Comparison of ENCODE assay signal across 8 mouse cellular contexts in the genomic region with DNA sequence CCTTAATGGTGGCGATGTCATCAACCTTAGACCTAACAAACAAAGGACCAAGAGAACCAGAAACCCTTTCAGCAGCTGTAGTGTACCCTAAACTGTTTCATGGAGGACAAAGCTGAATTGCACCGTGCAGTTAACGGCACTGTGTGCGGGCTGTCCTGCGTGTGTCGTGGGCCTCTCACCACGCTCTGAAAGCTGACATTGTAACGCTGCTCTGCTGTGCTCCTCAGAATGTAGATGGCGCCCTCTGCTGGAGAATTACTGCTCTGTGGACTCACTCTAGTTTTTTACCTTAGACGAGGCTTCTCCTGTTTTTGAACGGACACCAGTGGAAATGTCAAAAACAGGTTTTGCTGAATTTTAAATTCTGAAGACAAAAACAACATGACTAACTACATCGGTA. TPM values are rescaled to one million over a fixed set of nuclear protein-coding genes. Genes with fewer than 3 reads are reported as not detected.
A peak's percentile ranks its signal among the peaks of the same experiment; 100 is the strongest.
DNase-seq lines count a peak whose midpoint lies in the region; ATAC-seq and TF ChIP-seq lines count a peak whose summit lies in the region.

No protein-coding gene starts in this region.

- TF ChIP-seq CTCF in testis, adult 2 months (IDR thresholded peaks at IDR 0.05; ENCODE audit: control insufficient read depth, insufficient read depth, insufficient replicate concordance, low read depth, low read length) = peak; percentile 67; the same call in 1 of the 2 replicates
- TF ChIP-seq CTCF in cortical plate, adult 2 months (IDR thresholded peaks at IDR 0.05; ENCODE audit: extremely low read depth, insufficient read depth, low read length) = peak; percentile 87

- no peaks in the 10 kb centered on the region for H3K27me3 ChIP-seq in testis, adult 2 months (ENCODE audit: control insufficient read depth, insufficient read depth, low read length)
- H3K27me3 ChIP-seq in kidney, embryonic 14.5 days (ENCODE audit: control insufficient read depth, insufficient read depth, low read length) = no peaks in the 10 kb centered on the region

- H3K27ac ChIP-seq in testis, adult 2 months (ENCODE audit: control insufficient read depth, insufficient read depth, low read depth, low read length) = no peak overlapping the region
- no peak overlapping the region for H3K27ac ChIP-seq in cortical plate, adult 2 months (ENCODE audit: insufficient read depth, low read length)
- no peak overlapping the region for H3K27ac ChIP-seq in kidney, embryonic 14.5 days (ENCODE audit: low read depth, low read length)

- no peak for TF ChIP-seq POLR2A in testis, adult 2 months (IDR thresholded peaks at IDR 0.05; ENCODE audit: control insufficient read depth, low read depth, low read length)
- no peak for TF ChIP-seq POLR2A in cortical plate, adult 2 months (IDR thresholded peaks at IDR 0.05; ENCODE audit: extremely low read depth, insufficient read depth, low read length)

- 35% methylated on average over 12 of the region's 12 CpGs for WGBS in kidney, embryonic 14.5 days

- no peak overlapping the region for H3K9ac ChIP-seq in kidney, embryonic 14.5 days (ENCODE audit: low read depth, low read length)

- no peaks in the 10 kb centered on the region for H3K9me3 ChIP-seq in kidney, embryonic 14.5 days (ENCODE audit: control insufficient read depth, low read length)

- H3K4me2 ChIP-seq in kidney, embryonic 14.5 days (replicated peaks; ENCODE audit: low read depth, low read length) = no peak overlapping the region

- H3K36me3 ChIP-seq in testis, adult 2 months (ENCODE audit: control insufficient read depth, insufficient read depth, low read length) = no peaks in the 10 kb centered on the region; the same call in none of the 2 replicates
- H3K36me3 ChIP-seq in kidney, embryonic 14.5 days (ENCODE audit: control insufficient read depth, insufficient read depth, low read length) = peaks cover 49% of the 10 kb centered on the region

- no peak overlapping the region for H3K4me3 ChIP-seq in testis, adult 2 months (ENCODE audit: control insufficient read depth, low read depth, low read length)
- H3K4me3 ChIP-seq in cortical plate, adult 2 months (ENCODE audit: insufficient read depth, low read length) = no peak overlapping the region
- H3K4me3 ChIP-seq in kidney, embryonic 14.5 days (ENCODE audit: low read length) = no peak overlapping the region

- ATAC-seq in kidney, embryonic 14.5 days (ENCODE audit: low FRiP score, low TSS enrichment) = peak; percentile 80
- peak; percentile 81 for ATAC-seq in monocyte, adult 5-6 weeks (replicated peaks; ENCODE audit: insufficient number of reproducible peaks, low FRiP score, low TSS enrichment, poor library complexity, severe bottlenecking)

- no peak for DNase-seq in testis, postnatal 14 days (ENCODE audit: low spot score)
- DNase-seq in gastrocnemius, postnatal 25 days = peak; percentile 23
- peak; percentile 82 for DNase-seq in liver
- DNase-seq in spleen, postnatal 4 days (ENCODE audit: low spot score in 2 of 2) = peak; percentile 75 to 93

- H3K4me1 ChIP-seq in testis, adult 2 months (ENCODE audit: control insufficient read depth, insufficient read depth, low read length) = no peaks in the 10 kb centered on the region
- no peaks in the 10 kb centered on the region for H3K4me1 ChIP-seq in cortical plate, adult 2 months (ENCODE audit: control insufficient read depth, insufficient read depth, low read length)
- no peaks in the 10 kb centered on the region for H3K4me1 ChIP-seq in kidney, embryonic 14.5 days (ENCODE audit: control insufficient read depth, insufficient read depth, low read length)

RNA-seq across cellular contexts. Expression of a gene that starts 18.3 kb away (rescaled TPM):
- 10.5 and 11.4 TPM in 2 replicates for polyA plus RNA-seq in testis, adult 2 months (2012; rRNA removed)
- 17.3 and 17.5 TPM in 2 replicates for polyA plus RNA-seq in cortical plate, adult 2 months (2012; rRNA removed)
- 10 to 100 TPM; 15.1 to 18.4 TPM for total RNA-seq in gastrocnemius, postnatal 25 days (2021)
- 63.8 and 87.5 TPM in 2 replicates for polyA plus RNA-seq in kidney, embryonic 14.5 days (2014; fragmentation: Nextera tagmentation; extraction: Ambion mirVana)
- total RNA-seq in monocyte, adult 5-6 weeks (2017) = 0.64 to 1.7 TPM (median 1.4 TPM) in 3 replicates

RNA-seq across cellular contexts. Expression of a gene that starts 19.6 kb away (rescaled TPM):
- 12.0 and 12.9 TPM in 2 replicates for polyA plus RNA-seq in testis, adult 2 months (2012; rRNA removed)
- polyA plus RNA-seq in cortical plate, adult 2 months (2012; rRNA removed) = 17.5 and 20.5 TPM in 2 replicates
- total RNA-seq in gastrocnemius, postnatal 25 days (2021) = 1 to 10 TPM; 4.9 to 8.3 TPM
- 13.7 and 30.7 TPM in 2 replicates for polyA plus RNA-seq in kidney, embryonic 14.5 days (2014; fragmentation: Nextera tagmentation; extraction: Ambion mirVana)
- 0.57 to 4.4 TPM (median 1.8 TPM) in 3 replicates for total RNA-seq in monocyte, adult 5-6 weeks (2017)
